Mouse (Mus musculus) Muller cell, postnatal 12 days (primary cell): ENCODE measurements around the gene Bach2.

Source experiments
- DNase-seq: peaks from one replicate; pipeline ENCODE4 v3.0.0-alpha.2; 2015; ENCODE audit errors: inconsistent ontology term

The Bach2 gene

GRCm38 (mm10) chr4:32225191-32225590 is 13.4 kb upstream of the Bach2 start:
- no peak for DNase-seq

DNA sequence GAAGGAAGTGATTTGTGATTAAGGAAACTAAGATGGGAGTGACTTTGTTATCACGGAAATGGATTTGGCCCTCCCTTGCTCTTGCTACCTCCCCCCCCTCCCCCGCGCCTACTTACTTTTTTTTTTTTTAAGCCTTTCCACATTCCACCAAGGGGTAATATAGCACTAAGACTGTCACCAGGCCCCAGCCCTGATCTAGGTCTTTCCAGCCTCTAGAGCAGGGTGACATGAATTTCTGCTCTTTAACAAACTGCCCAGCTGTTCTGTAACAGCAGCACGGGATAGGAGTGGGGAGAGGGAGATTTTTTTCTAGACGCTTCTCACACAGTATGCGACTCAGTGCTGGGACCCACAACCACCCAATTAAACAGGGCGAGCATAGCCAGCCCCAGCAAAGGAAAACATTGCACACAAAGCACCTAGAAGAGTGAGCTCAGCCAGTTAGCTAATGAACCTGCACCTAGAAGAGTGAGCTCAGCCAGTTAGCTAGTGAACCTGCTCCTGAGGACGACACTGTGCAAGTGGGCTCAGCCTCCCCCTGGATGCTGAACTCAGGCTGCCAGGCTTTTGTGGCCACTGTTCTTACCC is 10.5 kb upstream of the Bach2 start:
- DNase-seq: no peak

GRCm38 (mm10) chr4:32229266-32229665 is 9.3 kb upstream of the Bach2 start:
- DNase-seq: no peak

GRCm38 (mm10) chr4:32231258-32232055 is 7.1 kb upstream of the Bach2 start:
- no peak for DNase-seq

DNA sequence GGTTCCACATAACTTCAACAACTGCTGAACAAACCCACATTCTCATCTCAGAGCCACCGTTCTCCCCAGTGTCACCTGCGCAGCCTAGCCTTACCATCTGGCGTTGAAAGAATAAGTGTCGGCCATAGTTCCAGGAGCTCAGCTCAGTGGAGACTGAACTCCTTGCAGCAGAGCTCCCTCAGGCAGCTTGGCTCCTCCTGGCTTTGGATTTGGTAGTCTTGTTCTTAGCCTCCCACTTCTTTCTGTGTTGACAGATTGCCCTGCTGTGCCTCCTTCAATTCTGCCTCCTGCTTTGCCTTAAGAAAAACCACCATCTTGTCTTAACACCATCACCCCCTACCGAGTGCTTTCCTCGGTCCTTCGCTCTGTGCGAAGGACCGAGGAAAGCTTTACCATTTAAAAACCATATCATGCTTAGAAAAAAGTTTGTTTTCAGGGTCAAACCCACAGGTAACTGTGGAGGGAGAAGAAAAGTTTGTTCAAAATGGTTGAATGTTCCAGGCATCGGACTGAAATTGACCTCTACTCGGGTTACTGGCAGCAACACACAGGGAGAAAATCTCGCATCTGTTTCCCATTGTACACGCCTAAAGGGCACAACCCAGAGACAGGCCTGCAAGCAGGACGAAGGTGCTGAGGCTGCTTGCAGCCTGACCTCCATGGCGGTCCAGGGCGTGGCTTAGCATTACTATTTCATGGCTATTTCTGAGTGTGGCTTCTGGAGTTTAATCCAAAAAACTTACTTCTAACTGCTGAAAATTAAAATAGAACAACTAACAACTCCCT is 2.5 kb upstream of the Bach2 start:
- no peak for DNase-seq

- DNase-seq: peak; percentile 86
Measured at GRCm38 (mm10) chr4:32238921-32239748, 531 bp downstream of the Bach2 start.

- peak; percentile 90 for DNase-seq
Measured at GRCm38 (mm10) chr4:32239749-32240131, 1.1 kb downstream of the Bach2 start.

DNA sequence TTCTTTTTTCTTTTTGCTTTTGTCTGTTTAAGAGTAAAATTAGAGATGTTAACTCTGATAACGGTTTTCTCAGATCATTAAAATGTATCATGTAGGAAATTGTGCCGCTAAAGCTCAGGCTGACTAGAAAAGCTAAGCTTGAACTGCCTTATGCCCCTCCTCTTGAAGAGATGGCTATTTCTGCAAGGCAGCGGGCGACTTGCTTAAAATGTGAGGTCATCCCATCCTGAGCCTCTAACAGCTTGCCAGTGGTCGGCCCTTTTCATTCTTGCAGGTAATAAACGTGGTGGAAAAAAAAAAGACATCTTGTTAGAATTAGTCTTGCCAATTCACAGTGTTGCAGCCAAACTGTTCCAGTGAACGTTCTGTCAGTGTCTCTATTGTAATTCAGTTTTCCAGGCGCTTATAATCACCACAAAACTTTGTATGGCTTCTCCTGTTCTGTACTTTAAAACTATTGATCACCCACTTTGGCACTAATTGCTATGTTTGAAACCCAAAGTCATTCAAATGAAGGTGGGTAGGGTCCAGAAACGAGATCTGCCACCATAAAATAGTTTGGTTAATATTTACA is 1.9 kb downstream of the Bach2 start:
- DNase-seq: peak; percentile 30

GRCm38 (mm10) chr4:32241351-32241980 is 2.9 kb downstream of the Bach2 start:
- peak; percentile 36 for DNase-seq

DNA sequence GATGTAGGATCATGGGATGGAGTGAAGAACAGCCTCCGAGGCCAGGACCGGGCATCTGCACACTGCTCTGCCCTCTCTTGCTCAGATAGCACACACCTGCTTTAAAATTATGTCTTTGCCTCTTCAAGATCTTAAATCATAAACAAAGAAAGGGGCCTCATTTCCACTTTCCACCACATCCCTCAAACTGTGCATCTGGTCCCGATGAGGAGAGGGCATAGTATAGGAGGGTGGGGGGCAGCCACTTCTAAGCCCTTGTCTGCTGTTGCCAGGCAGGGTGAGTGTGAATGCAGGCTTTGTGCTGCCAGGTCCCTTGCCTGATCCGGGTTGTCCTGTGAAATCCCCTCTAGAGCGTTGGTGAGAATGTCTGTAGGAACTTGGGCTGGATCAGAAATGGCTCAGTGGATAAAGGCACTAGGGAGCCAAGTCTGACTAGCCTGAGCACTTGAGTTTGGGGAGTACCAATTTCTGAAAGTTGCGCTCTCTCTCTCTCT is 3.6 kb downstream of the Bach2 start:
- no peak for DNase-seq

- DNase-seq: no peak
Measured at GRCm38 (mm10) chr4:32243458-32243857, 4.9 kb downstream of the Bach2 start.

- DNase-seq: peak; percentile 66
Measured at GRCm38 (mm10) chr4:32244092-32244745, 5.6 kb downstream of the Bach2 start.

GRCm38 (mm10) chr4:32245586-32245985 is 7.0 kb downstream of the Bach2 start:
- DNase-seq: no peak

DNA sequence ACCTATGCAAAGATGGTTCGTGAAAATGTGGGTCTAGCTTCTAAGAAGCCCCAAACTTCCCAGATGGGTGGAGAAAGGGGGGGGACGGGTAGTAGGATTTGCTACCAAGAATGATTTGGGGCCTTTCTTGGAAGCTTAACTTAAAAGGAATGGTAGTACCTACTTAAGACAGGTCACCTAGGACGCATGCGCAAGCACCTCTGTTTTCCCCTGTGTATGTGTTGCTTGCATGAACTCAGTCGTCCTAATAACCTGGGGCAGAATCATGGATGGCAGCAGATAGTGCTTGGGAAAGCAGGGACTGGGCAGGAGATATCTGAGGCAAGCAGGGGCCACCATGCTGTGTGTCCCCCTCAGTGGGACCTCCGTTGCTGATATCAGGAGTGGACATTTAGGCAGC is 7.4 kb downstream of the Bach2 start:
- no peak for DNase-seq

GRCm38 (mm10) chr4:32246801-32247200 is 8.2 kb downstream of the Bach2 start:
- peak; percentile 60 for DNase-seq

DNA sequence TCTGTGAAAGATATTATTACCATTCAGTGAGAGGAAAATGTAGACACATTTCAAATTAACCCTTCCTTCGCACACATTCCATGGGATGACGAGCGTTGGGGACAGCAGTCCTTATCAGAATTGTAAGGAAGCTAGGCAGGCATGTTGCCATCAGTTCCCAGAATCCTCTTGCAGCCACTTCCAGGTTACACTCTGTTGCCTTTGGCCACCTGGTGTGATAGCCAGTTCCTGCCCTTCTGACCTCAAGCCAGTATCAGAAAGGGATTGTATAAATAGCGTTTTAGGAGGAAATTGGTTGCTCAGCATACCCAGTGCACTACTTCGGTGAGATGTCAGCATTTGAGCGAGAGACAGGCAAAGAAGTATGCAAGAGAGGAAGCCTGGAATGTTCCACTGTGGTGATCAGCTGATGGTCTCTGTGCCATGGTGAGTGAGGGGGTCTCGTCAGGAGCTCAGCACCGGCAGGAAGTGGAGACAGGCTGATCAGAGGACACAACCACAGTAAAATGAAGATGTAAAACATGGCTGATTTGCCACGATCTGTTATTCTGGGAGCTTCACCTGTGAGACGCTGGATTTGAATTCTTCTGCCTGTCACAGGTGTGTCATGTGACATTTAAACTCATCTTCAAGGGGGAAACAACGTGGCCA is 9.0 kb downstream of the Bach2 start:
- DNase-seq: no peak

GRCm38 (mm10) chr4:32248236-32248635 is 9.6 kb downstream of the Bach2 start:
- peak; percentile 51 for DNase-seq

- DNase-seq: no peak
Measured at GRCm38 (mm10) chr4:32248990-32249393, 10.4 kb downstream of the Bach2 start.

GRCm38 (mm10) chr4:32249748-32250332 is 11.2 kb downstream of the Bach2 start:
- DNase-seq: peak; percentile 85
